Mouse (Mus musculus) liver, adult 2 months (tissue): ENCODE measurements at regions not wholly inside any gene's neighbourhood (a gene's known extent, or its start where the extent isn't known, plus 50 kb on each side); places are given as distances from the start of the nearest gene placed in this dataset.

Experiments used
- CTCF ChIP-seq: fragments of 200-500 bp; IDR thresholded peaks from 2 replicates; pipeline ENCODE4 v1.5.1; 2011; ENCODE audit warnings: low read depth, low read length, control low read depth
- POLR2A ChIP-seq: fragments of 200-500 bp; IDR thresholded peaks from 2 replicates; pipeline ENCODE4 v1.6.1; 2011; ENCODE audit warnings: low read length, control low read depth; ENCODE audit not compliant: insufficient read depth; ENCODE audit errors: extremely low read depth

DNA sequence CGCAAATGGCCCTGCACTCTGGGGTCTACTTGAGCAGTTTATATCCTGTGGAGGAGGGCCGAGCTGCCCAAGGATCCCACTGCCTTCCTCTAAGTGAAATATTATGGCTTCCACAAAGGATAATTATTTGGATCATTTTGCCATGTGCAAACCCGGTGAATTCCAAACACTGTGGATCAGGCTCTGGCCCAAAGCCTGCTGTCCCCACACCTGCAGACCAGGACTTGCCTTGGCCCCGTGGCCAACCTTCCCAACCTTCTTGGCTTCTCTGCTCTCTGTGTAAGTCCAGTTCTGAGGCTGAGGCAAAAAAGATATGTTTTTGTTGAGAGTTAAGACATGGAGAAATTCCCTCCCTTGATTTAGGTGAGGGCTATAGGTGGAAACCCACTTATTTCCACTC is 234.0 kb downstream of the Snx10 start:
- TF ChIP-seq POLR2A (no peak), CTCF (no peak)
